Mouse (Mus musculus): ENCODE measurements at regions not wholly inside any gene's neighbourhood (a gene's known extent, or its start where the extent isn't known, plus 50 kb on each side); places are given as distances from the start of the nearest gene placed in this dataset.
"Not testable (repeated sequence)": the region's sequence is repeated elsewhere in the genome, so short reads cannot be mapped to it uniquely, and the experiment has no call there.

- Histone ChIP-seq H3K9me3 (ENCODE audit: control insufficient read depth, low read length) (no peaks in the 10 kb centered on the region), H3K36me3 (ENCODE audit: control insufficient read depth, insufficient read depth, low read length) (no peaks in the 10 kb centered on the region), H3K9ac (ENCODE audit: low read depth, low read length) (no peak overlapping the region), H3K4me3 (ENCODE audit: low read depth, low read length) (no peak overlapping the region), H3K27ac (ENCODE audit: low read depth, low read length) (no peak overlapping the region), H3K4me1 (replicated peaks; ENCODE audit: control insufficient read depth, insufficient read depth, low read length) (no peaks in the 10 kb centered on the region), H3K4me2 (replicated peaks; ENCODE audit: low read depth, low read length) (no peak overlapping the region), H3K27me3 (ENCODE audit: control insufficient read depth, insufficient read depth, low read length) (no peaks in the 10 kb centered on the region)
- DNase-seq (ENCODE audit: low spot score) (no peak), ATAC-seq (ENCODE audit: low FRiP score) (no peak)
- 78% methylated on average over 2 of the region's 2 CpGs for WGBS
These were observed 399.7 kb downstream of the Ptpru start for GRCm38 (mm10) chr4:131438403-131438802.

- 33% methylated on average over 2 of the region's 2 CpGs for WGBS
- Histone ChIP-seq H3K9ac (ENCODE audit: low read depth, low read length) (no peak overlapping the region), H3K4me1 (replicated peaks; ENCODE audit: control insufficient read depth, insufficient read depth, low read length) (no peaks in the 10 kb centered on the region), H3K27ac (ENCODE audit: low read depth, low read length) (no peak overlapping the region), H3K4me2 (replicated peaks; ENCODE audit: low read depth, low read length) (no peak overlapping the region), H3K27me3 (ENCODE audit: control insufficient read depth, insufficient read depth, low read length) (no peaks in the 10 kb centered on the region), H3K9me3 (ENCODE audit: control insufficient read depth, low read length) (no peaks in the 10 kb centered on the region), H3K4me3 (ENCODE audit: low read depth, low read length) (no peak overlapping the region), H3K36me3 (ENCODE audit: control insufficient read depth, insufficient read depth, low read length) (no peaks in the 10 kb centered on the region)
- ATAC-seq (ENCODE audit: low FRiP score) (no peak), DNase-seq (ENCODE audit: low spot score) (no peak)
These were observed 399.2 kb downstream of the Ptpru start for GRCm38 (mm10) chr4:131438883-131439282.

- DNase-seq (ENCODE audit: low spot score), result no peak
- Histone ChIP-seq H3K4me3 (ENCODE audit: low read depth, low read length) (no peak overlapping the region), H3K9me3 (ENCODE audit: control insufficient read depth, low read length) (no peaks in the 10 kb centered on the region), H3K27ac (ENCODE audit: low read depth, low read length) (no peak overlapping the region), H3K27me3 (ENCODE audit: control insufficient read depth, insufficient read depth, low read length) (no peaks in the 10 kb centered on the region), H3K9ac (ENCODE audit: low read depth, low read length) (no peak overlapping the region), H3K4me1 (replicated peaks; ENCODE audit: control insufficient read depth, insufficient read depth, low read length) (no peaks in the 10 kb centered on the region), H3K4me2 (replicated peaks; ENCODE audit: low read depth, low read length) (no peak overlapping the region), H3K36me3 (ENCODE audit: control insufficient read depth, insufficient read depth, low read length) (no peaks in the 10 kb centered on the region)
- ATAC-seq (ENCODE audit: low FRiP score), result no peak
- WGBS, result 84% methylated on average over 3 of the region's 3 CpGs
These were observed 397.2 kb downstream of the Ptpru start for GRCm38 (mm10) chr4:131440845-131441244.

GRCm38 (mm10) chr4:131443518-131443917, 394.6 kb downstream of the Ptpru start:
- Histone ChIP-seq H3K4me2 (replicated peaks; ENCODE audit: low read depth, low read length) (no peak overlapping the region), H3K9me3 (ENCODE audit: control insufficient read depth, low read length) (no peaks in the 10 kb centered on the region), H3K36me3 (ENCODE audit: control insufficient read depth, insufficient read depth, low read length) (no peaks in the 10 kb centered on the region), H3K4me3 (ENCODE audit: low read depth, low read length) (no peak overlapping the region), H3K27ac (ENCODE audit: low read depth, low read length) (no peak overlapping the region), H3K4me1 (replicated peaks; ENCODE audit: control insufficient read depth, insufficient read depth, low read length) (no peaks in the 10 kb centered on the region), H3K9ac (ENCODE audit: low read depth, low read length) (no peak overlapping the region), H3K27me3 (ENCODE audit: control insufficient read depth, insufficient read depth, low read length) (no peaks in the 10 kb centered on the region)
- WGBS, result 67% methylated on average over 2 of the region's 2 CpGs
- DNase-seq (ENCODE audit: low spot score), result no peak
- no peak for ATAC-seq (ENCODE audit: low FRiP score)

- H3K36me3 ChIP-seq (ENCODE audit: control insufficient read depth, insufficient read depth, low read length), result not testable (repeated sequence)
These were observed 387.8 kb downstream of the Ptpru start for GRCm38 (mm10) chr4:131450296-131450695.

GRCm38 (mm10) chr4:131457551-131457950, 380.5 kb downstream of the Ptpru start:
- Histone ChIP-seq H3K9me3 (ENCODE audit: control insufficient read depth, low read length) (no peaks in the 10 kb centered on the region), H3K9ac (ENCODE audit: low read depth, low read length) (no peak overlapping the region), H3K36me3 (ENCODE audit: control insufficient read depth, insufficient read depth, low read length) (no peaks in the 10 kb centered on the region), H3K27me3 (ENCODE audit: control insufficient read depth, insufficient read depth, low read length) (no peaks in the 10 kb centered on the region), H3K4me3 (ENCODE audit: low read depth, low read length) (no peak overlapping the region), H3K4me1 (replicated peaks; ENCODE audit: control insufficient read depth, insufficient read depth, low read length) (peaks cover 2% of the 10 kb centered on the region; the same call in 1 of the 2 replicates), H3K27ac (ENCODE audit: low read depth, low read length) (no peak overlapping the region), H3K4me2 (replicated peaks; ENCODE audit: low read depth, low read length) (no peak overlapping the region)
- 42% methylated on average over 7 of the region's 7 CpGs for WGBS
- no peak; the same call in 1 of the 2 replicates for ATAC-seq (ENCODE audit: low FRiP score)
- peak; percentile 17 for DNase-seq (ENCODE audit: low spot score)

More at GRCm38 (mm10) chr4:131450296-131450695, 387.8 kb downstream of the Ptpru start:
- DNase-seq (ENCODE audit: low spot score); H3K9ac ChIP-seq (ENCODE audit: low read depth, low read length); H3K4me2 ChIP-seq (replicated peaks; ENCODE audit: low read depth, low read length); H3K27ac ChIP-seq (ENCODE audit: low read depth, low read length); H3K4me3 ChIP-seq (ENCODE audit: low read depth, low read length); H3K9me3 ChIP-seq (ENCODE audit: control insufficient read depth, low read length); H3K4me1 ChIP-seq (replicated peaks; ENCODE audit: control insufficient read depth, insufficient read depth, low read length); ATAC-seq (ENCODE audit: low FRiP score); H3K27me3 ChIP-seq (ENCODE audit: control insufficient read depth, insufficient read depth, low read length): not testable (repeated sequence)
- WGBS, result 83% methylated on average over 1 of the region's 1 CpGs

- H3K9ac ChIP-seq (ENCODE audit: low read depth, low read length), result no peak overlapping the region
- no peak overlapping the region for H3K27ac ChIP-seq (ENCODE audit: low read depth, low read length)
- H3K4me2 ChIP-seq (replicated peaks; ENCODE audit: low read depth, low read length), result no peak overlapping the region
- no peaks in the 10 kb centered on the region for H3K27me3 ChIP-seq (ENCODE audit: control insufficient read depth, insufficient read depth, low read length)
- H3K4me1 ChIP-seq (replicated peaks; ENCODE audit: control insufficient read depth, insufficient read depth, low read length), result peaks cover 2% of the 10 kb centered on the region; the same call in 1 of the 2 replicates
- 85% methylated on average over 5 of the region's 5 CpGs for WGBS
- H3K4me3 ChIP-seq (ENCODE audit: low read depth, low read length), result no peak overlapping the region
- no peaks in the 10 kb centered on the region for H3K36me3 ChIP-seq (ENCODE audit: control insufficient read depth, insufficient read depth, low read length)
- DNase-seq (ENCODE audit: low spot score), result no peak
- no peak for ATAC-seq (ENCODE audit: low FRiP score)
- H3K9me3 ChIP-seq (ENCODE audit: control insufficient read depth, low read length), result no peaks in the 10 kb centered on the region
These were observed 378.3 kb downstream of the Ptpru start for GRCm38 (mm10) chr4:131459746-131460145.

- no peak overlapping the region for H3K4me2 ChIP-seq (replicated peaks; ENCODE audit: low read depth, low read length)
- DNase-seq (ENCODE audit: low spot score) (no peak), ATAC-seq (ENCODE audit: low FRiP score) (peak; percentile 47)
- peak overlapping the region; percentile 30; the same call in 1 of the 2 replicates for H3K27ac ChIP-seq (ENCODE audit: low read depth, low read length)
- no peak overlapping the region for H3K4me3 ChIP-seq (ENCODE audit: low read depth, low read length)
- peaks cover 2% of the 10 kb centered on the region; the same call in 1 of the 2 replicates for H3K4me1 ChIP-seq (replicated peaks; ENCODE audit: control insufficient read depth, insufficient read depth, low read length)
- 57% methylated on average over 4 of the region's 4 CpGs for WGBS
- H3K9ac ChIP-seq (ENCODE audit: low read depth, low read length), result no peak overlapping the region
- no peaks in the 10 kb centered on the region for H3K36me3 ChIP-seq (ENCODE audit: control insufficient read depth, insufficient read depth, low read length)
- no peaks in the 10 kb centered on the region for H3K9me3 ChIP-seq (ENCODE audit: control insufficient read depth, low read length)
- H3K27me3 ChIP-seq (ENCODE audit: control insufficient read depth, insufficient read depth, low read length), result no peaks in the 10 kb centered on the region
These were observed 376.8 kb downstream of the Ptpru start for GRCm38 (mm10) chr4:131461312-131461711.

GRCm38 (mm10) chr4:131461728-131462127, 376.4 kb downstream of the Ptpru start:
- H3K9ac ChIP-seq (ENCODE audit: low read depth, low read length), result no peak overlapping the region
- peak; percentile 49 for ATAC-seq (ENCODE audit: low FRiP score)
- no peaks in the 10 kb centered on the region for H3K9me3 ChIP-seq (ENCODE audit: control insufficient read depth, low read length)
- DNase-seq (ENCODE audit: low spot score), result peak; percentile 25
- peaks cover 2% of the 10 kb centered on the region; the same call in 1 of the 2 replicates for H3K4me1 ChIP-seq (replicated peaks; ENCODE audit: control insufficient read depth, insufficient read depth, low read length)
- H3K4me2 ChIP-seq (replicated peaks; ENCODE audit: low read depth, low read length), result no peak overlapping the region
- H3K4me3 ChIP-seq (ENCODE audit: low read depth, low read length), result no peak overlapping the region
- H3K27me3 ChIP-seq (ENCODE audit: control insufficient read depth, insufficient read depth, low read length), result no peaks in the 10 kb centered on the region
- peak overlapping the region; percentile 51; the same call in 1 of the 2 replicates for H3K27ac ChIP-seq (ENCODE audit: low read depth, low read length)
- H3K36me3 ChIP-seq (ENCODE audit: control insufficient read depth, insufficient read depth, low read length), result no peaks in the 10 kb centered on the region
- WGBS, result 47% methylated on average over 7 of the region's 7 CpGs

All from hindbrain, embryonic 11.5 days (tissue).